Mouse (Mus musculus) monocyte, adult 5-6 weeks (primary cell): ENCODE data around the gene Zfp217. TPM values are rescaled to one million over a fixed set of nuclear protein-coding genes. Genes with fewer than 3 reads are reported as not detected.
"Not testable (repeated sequence)": the region's sequence is repeated elsewhere in the genome, so short reads cannot be mapped to it uniquely, and the experiment has no call there.

Experiments
- ATAC-seq: fragments of 153-309, 156-312 bp; replicated peaks from 2 replicates; pipeline ENCODE4 v1.8.0; 2017; ENCODE audit warnings: mild to moderate bottlenecking; ENCODE audit not compliant: low TSS enrichment, insufficient number of reproducible peaks, severe bottlenecking, poor library complexity, low FRiP score
- total RNA-seq: library from RNA; stranded (forward); fragments of 200-1000, 200-491, 200-594 nt; gene quantifications from 3 replicates; pipeline ENCODE4 v1.2.3, GENCODE M21; 2017

Zfp217 gene
- 28.3 to 57.4 TPM (median 42.9 TPM) in 3 replicates for total RNA-seq

GRCm38 (mm10) chr2:170147661-170148153 is at the start of gene Zfp217:
TSS of gene Zfp217 (minus strand) at chr2:170148103.
- peak; percentile 54; the same call in 1 of the 2 replicates for ATAC-seq

GRCm38 (mm10) chr2:170195542-170196089 is 47.7 kb upstream of the Zfp217 start:
- no peak for ATAC-seq

DNA sequence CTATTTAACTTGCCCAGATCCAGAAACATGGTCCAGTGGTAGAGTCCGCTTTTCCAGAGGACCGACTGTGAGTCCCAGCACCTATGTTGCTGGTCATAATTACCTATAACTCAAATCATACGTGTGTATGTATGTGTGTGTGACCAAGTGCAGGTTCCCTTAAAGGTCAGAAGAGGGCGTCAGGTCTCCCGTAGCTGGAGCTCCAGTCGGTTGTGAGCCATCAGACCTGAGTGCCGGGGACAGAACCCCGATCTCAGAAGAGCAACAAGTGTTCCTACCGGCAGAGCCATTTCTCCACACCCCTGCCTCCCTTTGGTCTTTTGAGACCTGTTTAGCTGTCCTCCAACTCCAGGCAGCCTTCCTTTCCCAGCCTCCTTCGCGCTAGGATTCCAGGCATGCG is 46.9 kb upstream of the Zfp217 start:
- ATAC-seq = no peak

DNA sequence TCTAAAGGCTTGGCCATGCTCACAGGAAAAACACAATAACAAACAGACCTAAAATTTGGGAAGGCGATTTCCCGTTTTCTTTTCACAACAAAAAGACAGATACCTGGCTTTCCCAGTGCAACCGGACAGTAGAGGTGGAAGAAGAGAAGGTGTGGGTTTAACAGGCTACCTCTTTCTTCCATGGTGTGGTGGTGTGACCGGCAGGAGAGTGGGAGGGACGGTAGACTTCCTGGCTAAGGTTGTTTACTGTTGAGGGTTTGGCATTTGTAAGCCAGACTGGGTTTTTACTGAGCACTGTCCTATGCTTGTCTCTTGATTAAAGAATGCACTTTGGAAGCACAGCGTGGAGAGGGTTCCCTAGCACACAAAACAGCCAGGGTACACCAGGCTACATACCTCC is 45.9 kb upstream of the Zfp217 start:
- ATAC-seq = no peak

DNA sequence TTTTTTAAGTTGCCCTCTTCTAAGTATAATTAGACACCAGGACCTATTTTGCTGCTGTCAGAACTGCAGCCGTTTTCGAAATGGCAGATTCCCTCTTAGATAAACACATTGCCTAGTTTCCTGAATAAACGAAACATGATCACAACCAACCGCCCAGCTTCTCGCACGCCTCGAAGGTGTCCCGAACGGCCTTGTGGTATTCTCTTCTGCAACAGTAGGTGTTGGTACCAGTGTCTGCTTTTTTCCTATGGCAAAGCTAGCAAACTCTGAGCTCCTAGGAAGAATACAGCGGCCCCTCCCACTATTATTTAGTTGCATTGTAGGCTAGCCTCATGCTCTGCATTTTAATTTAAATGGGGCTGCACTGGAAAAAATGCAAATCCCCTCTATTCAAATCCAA is 45.3 kb upstream of the Zfp217 start:
- ATAC-seq = no peak

- no peak for ATAC-seq
These were observed 44.8 kb upstream of the Zfp217 start for GRCm38 (mm10) chr2:170192731-170193149.

- ATAC-seq = no peak
These were observed 40.8 kb upstream of the Zfp217 start for GRCm38 (mm10) chr2:170188721-170189120.

- ATAC-seq = 0 out of 2 replicates have a peak, but pooled peaks have one; percentile 37
These were observed 37.4 kb upstream of the Zfp217 start for GRCm38 (mm10) chr2:170185137-170185837.

- peak; percentile 98 for ATAC-seq
These were observed 36.5 kb upstream of the Zfp217 start for GRCm38 (mm10) chr2:170184175-170184983.

GRCm38 (mm10) chr2:170183851-170184174 is 35.9 kb upstream of the Zfp217 start:
- ATAC-seq = no peak

DNA sequence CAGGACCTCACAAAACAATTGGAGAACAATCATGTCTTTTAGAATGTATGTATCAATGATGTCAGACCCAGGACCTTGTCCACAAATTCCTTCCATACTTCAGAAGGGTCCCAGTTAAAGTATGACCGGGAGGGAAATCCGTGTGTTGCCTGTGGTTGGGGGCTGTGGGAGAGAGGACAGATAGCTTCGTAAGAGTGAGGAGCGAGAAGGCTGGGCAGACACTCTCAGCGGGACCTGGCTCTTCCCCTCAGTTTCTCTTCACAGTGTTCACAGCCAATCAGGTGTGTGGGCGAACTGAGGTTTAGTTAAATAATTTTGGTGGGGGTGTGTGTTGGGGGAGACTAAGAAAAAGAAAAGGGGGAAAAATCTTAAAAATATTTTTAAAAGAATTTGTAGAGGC is 34.0 kb upstream of the Zfp217 start:
- ATAC-seq = no peak

GRCm38 (mm10) chr2:170180769-170181168 is 32.9 kb upstream of the Zfp217 start:
- not testable (repeated sequence) for ATAC-seq

- ATAC-seq = no peak
These were observed 31.4 kb upstream of the Zfp217 start for GRCm38 (mm10) chr2:170179317-170179716.

- no peak for ATAC-seq
These were observed 29.4 kb upstream of the Zfp217 start for GRCm38 (mm10) chr2:170177323-170177722.

DNA sequence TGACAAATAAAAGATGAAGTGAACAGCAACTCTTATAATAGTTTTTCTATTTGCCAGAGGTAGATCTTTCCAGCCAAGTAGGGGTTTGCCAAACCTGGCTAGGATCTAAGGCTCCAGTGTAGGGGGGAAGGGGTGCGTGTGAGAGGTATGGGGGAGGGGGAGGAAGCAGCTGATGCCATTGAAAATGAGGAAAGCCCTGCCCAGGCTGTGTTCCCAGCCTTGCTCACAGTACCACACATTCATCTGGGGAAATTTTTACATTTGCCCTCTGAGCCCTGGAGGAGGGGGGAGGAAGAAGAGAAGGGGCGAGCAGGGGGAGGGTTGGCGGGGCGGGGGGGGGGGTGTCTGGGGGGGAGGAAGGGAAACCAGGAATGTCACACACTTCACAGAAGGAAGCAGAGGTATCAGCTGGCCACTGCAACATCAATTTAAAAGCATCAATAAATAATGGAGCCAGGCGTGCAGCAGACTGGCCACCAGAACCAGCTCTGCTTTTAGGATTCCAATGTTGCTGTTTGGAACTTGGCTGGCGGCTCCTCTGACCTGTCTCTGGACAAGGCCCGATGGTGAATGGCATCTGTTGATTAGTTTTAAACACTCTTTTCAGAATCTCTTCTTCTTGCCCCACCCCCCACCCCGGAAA is 28.5 kb upstream of the Zfp217 start:
- no peak for ATAC-seq

DNA sequence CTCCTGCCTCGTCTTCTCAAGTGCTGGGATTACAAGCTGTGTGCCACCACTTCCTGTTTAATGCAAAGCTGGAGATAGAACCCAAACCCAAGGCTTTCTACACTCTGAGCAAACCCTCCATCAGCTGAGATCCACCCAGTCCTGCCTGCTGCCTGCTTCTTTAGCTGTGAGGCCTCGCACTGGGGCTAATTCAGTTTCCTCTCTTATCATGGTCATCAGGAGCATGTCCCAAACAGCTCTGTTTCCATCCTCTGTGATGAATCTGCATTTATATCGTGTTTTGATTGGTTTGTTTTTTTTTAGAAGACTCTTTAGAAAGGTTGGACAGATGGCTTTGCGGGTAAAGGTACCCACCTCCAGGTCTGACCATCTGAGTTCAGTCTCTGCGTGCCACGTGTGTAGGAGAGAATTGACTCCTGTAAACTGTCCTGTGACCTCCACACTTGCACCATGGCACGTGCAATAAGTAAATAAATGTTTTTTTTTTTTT is 27.8 kb upstream of the Zfp217 start:
- peak; percentile 32; the same call in 1 of the 2 replicates for ATAC-seq

GRCm38 (mm10) chr2:170175190-170175589 is 27.3 kb upstream of the Zfp217 start:
- ATAC-seq = no peak

GRCm38 (mm10) chr2:170169062-170169461 is 21.2 kb upstream of the Zfp217 start:
- peak; percentile 59; the same call in 1 of the 2 replicates for ATAC-seq

- ATAC-seq = no peak
These were observed 17.7 kb upstream of the Zfp217 start for GRCm38 (mm10) chr2:170165649-170166048.
